Mouse (Mus musculus): Measurements from ENCODE around the gene Kctd5. TPM values are rescaled to one million over a fixed set of nuclear protein-coding genes. Genes with fewer than 3 reads are reported as not detected.

Kctd5 gene
- polyA plus RNA-seq, 1 experiment from 2014 or later: 29.1 TPM

GRCm38 (mm10) chr17:24068271-24068670, 5.0 kb downstream of the Kctd5 start:
- no peak overlapping the region for H3K4me3 ChIP-seq
- 71% methylated on average over 5 of the region's 5 CpGs for WGBS (ENCODE audit: insufficient replicate concordance)
- no peak overlapping the region for H3K9ac ChIP-seq

GRCm38 (mm10) chr17:24062459-24063155, 10.7 kb downstream of the Kctd5 start:
- Histone ChIP-seq H3K4me3 (no peak overlapping the region), H3K9me3 (replicated peaks) (no peaks in the 10 kb centered on the region), H3K27me3 (replicated peaks) (no peaks in the 10 kb centered on the region), H3K27ac (no peak overlapping the region), H3K9ac (no peak overlapping the region), H3K4me2 (no peak overlapping the region), H3K36me3 (peaks cover 50% of the 10 kb centered on the region), H3K4me1 (no peaks in the 10 kb centered on the region)
- ATAC-seq: no peak
- 78% methylated on average over 4 of the region's 4 CpGs for WGBS (ENCODE audit: insufficient replicate concordance)

More at GRCm38 (mm10) chr17:24068271-24068670, 5.0 kb downstream of the Kctd5 start:
- ATAC-seq: no peak
- H3K36me3 ChIP-seq: peaks cover 25% of the 10 kb centered on the region
- no peaks in the 10 kb centered on the region for H3K27me3 ChIP-seq (replicated peaks)
- no peak overlapping the region for H3K27ac ChIP-seq
- H3K9me3 ChIP-seq (replicated peaks): no peaks in the 10 kb centered on the region
- H3K4me1 ChIP-seq: peaks cover 16% of the 10 kb centered on the region
- no peak overlapping the region for H3K4me2 ChIP-seq

GRCm38 (mm10) chr17:24057730-24058245, 15.5 kb downstream of the Kctd5 start:
- 84% methylated on average over 5 of the region's 5 CpGs for WGBS (ENCODE audit: insufficient replicate concordance)

GRCm38 (mm10) chr17:24056636-24057625, 16.4 kb downstream of the Kctd5 start:
- Histone ChIP-seq H3K27me3 (replicated peaks) (no peaks in the 10 kb centered on the region), H3K9ac (no peak overlapping the region), H3K4me1 (no peaks in the 10 kb centered on the region), H3K36me3 (peaks cover 87% of the 10 kb centered on the region), H3K27ac (no peak overlapping the region), H3K9me3 (replicated peaks) (no peaks in the 10 kb centered on the region), H3K4me3 (no peak overlapping the region), H3K4me2 (no peak overlapping the region)
- WGBS (ENCODE audit: insufficient replicate concordance): 80% methylated on average over 14 of the region's 14 CpGs
- ATAC-seq: no peak

More at GRCm38 (mm10) chr17:24057730-24058245, 15.5 kb downstream of the Kctd5 start:
- H3K9ac ChIP-seq: no peak overlapping the region
- H3K27ac ChIP-seq: no peak overlapping the region
- no peak for ATAC-seq
- no peaks in the 10 kb centered on the region for H3K4me1 ChIP-seq
- H3K36me3 ChIP-seq: peaks cover 78% of the 10 kb centered on the region
- H3K4me2 ChIP-seq: no peak overlapping the region
- H3K9me3 ChIP-seq (replicated peaks): no peaks in the 10 kb centered on the region
- H3K27me3 ChIP-seq (replicated peaks): no peaks in the 10 kb centered on the region
- no peak overlapping the region for H3K4me3 ChIP-seq

GRCm38 (mm10) chr17:24049008-24049407, 24.3 kb downstream of the Kctd5 start:
- Histone ChIP-seq H3K4me3 (no peak overlapping the region), H3K9me3 (replicated peaks) (no peaks in the 10 kb centered on the region), H3K36me3 (peaks cover 66% of the 10 kb centered on the region), H3K4me2 (no peak overlapping the region), H3K4me1 (no peaks in the 10 kb centered on the region), H3K27me3 (replicated peaks) (no peaks in the 10 kb centered on the region), H3K27ac (no peak overlapping the region), H3K9ac (no peak overlapping the region)
- 90% methylated on average over 8 of the region's 8 CpGs for WGBS (ENCODE audit: insufficient replicate concordance)
- ATAC-seq: no peak

- H3K4me3 ChIP-seq: no peak overlapping the region
- peaks cover 56% of the 10 kb centered on the region for H3K36me3 ChIP-seq
- no peak overlapping the region for H3K4me2 ChIP-seq
- H3K4me1 ChIP-seq: no peaks in the 10 kb centered on the region
- H3K9ac ChIP-seq: no peak overlapping the region
- no peak for ATAC-seq
- H3K27me3 ChIP-seq (replicated peaks): no peaks in the 10 kb centered on the region
- WGBS (ENCODE audit: insufficient replicate concordance): 78% methylated on average over 5 of the region's 5 CpGs
- H3K27ac ChIP-seq: no peak overlapping the region
- no peaks in the 10 kb centered on the region for H3K9me3 ChIP-seq (replicated peaks)
These were observed 25.2 kb downstream of the Kctd5 start for GRCm38 (mm10) chr17:24048053-24048452.

- no peak overlapping the region for H3K27ac ChIP-seq
- no peaks in the 10 kb centered on the region for H3K9me3 ChIP-seq (replicated peaks)
- H3K4me3 ChIP-seq: no peak overlapping the region
- no peak for ATAC-seq
- H3K36me3 ChIP-seq: peaks cover 39% of the 10 kb centered on the region
- no peaks in the 10 kb centered on the region for H3K4me1 ChIP-seq
- no peaks in the 10 kb centered on the region for H3K27me3 ChIP-seq (replicated peaks)
- H3K9ac ChIP-seq: no peak overlapping the region
- WGBS (ENCODE audit: insufficient replicate concordance): 34% methylated on average over 5 of the region's 5 CpGs
- no peak overlapping the region for H3K4me2 ChIP-seq
These were observed 27.3 kb downstream of the Kctd5 start for GRCm38 (mm10) chr17:24046026-24046425.

- Histone ChIP-seq H3K9ac (no peak overlapping the region), H3K9me3 (replicated peaks) (no peaks in the 10 kb centered on the region), H3K36me3 (peaks cover 35% of the 10 kb centered on the region), H3K4me2 (no peak overlapping the region), H3K4me1 (no peaks in the 10 kb centered on the region), H3K27ac (no peak overlapping the region), H3K27me3 (replicated peaks) (no peaks in the 10 kb centered on the region), H3K4me3 (no peak overlapping the region)
- 69% methylated on average over 10 of the region's 10 CpGs for WGBS (ENCODE audit: insufficient replicate concordance)
- no peak for ATAC-seq
These were observed 27.7 kb downstream of the Kctd5 start for GRCm38 (mm10) chr17:24045608-24046007.

- Histone ChIP-seq H3K4me3 (no peak overlapping the region), H3K36me3 (peaks cover 26% of the 10 kb centered on the region), H3K9me3 (replicated peaks) (no peaks in the 10 kb centered on the region), H3K27me3 (replicated peaks) (no peaks in the 10 kb centered on the region), H3K4me1 (no peaks in the 10 kb centered on the region), H3K9ac (no peak overlapping the region), H3K4me2 (no peak overlapping the region), H3K27ac (no peak overlapping the region)
- no peak for ATAC-seq
- WGBS (ENCODE audit: insufficient replicate concordance): 58% methylated on average over 5 of the region's 5 CpGs
These were observed 28.8 kb downstream of the Kctd5 start for GRCm38 (mm10) chr17:24044482-24044881.

GRCm38 (mm10) chr17:24037844-24038243, 35.4 kb downstream of the Kctd5 start, which contains the start of gene Prss27:
Gene Prss27 (plus strand): TSS chr17:24038144.
- Histone ChIP-seq H3K9me3 (replicated peaks) (no peaks in the 10 kb centered on the region), H3K4me1 (no peaks in the 10 kb centered on the region), H3K27me3 (replicated peaks) (no peaks in the 10 kb centered on the region), H3K27ac (no peak within 1 kb of the TSS), H3K4me2 (no peak within 1 kb of the TSS), H3K36me3 (no peaks in the 10 kb centered on the region), H3K9ac (no peak within 1 kb of the TSS), H3K4me3 (no peak within 1 kb of the TSS)
- no peak for ATAC-seq
- WGBS (ENCODE audit: insufficient replicate concordance): 29% methylated on average over 4 of the region's 4 CpGs

GRCm38 (mm10) chr17:24037360-24037759, 35.9 kb downstream of the Kctd5 start:
- 37% methylated on average over 13 of the region's 13 CpGs for WGBS (ENCODE audit: insufficient replicate concordance)
- Histone ChIP-seq H3K27ac (no peak overlapping the region), H3K9me3 (replicated peaks) (no peaks in the 10 kb centered on the region)

GRCm38 (mm10) chr17:24036954-24037353, 36.3 kb downstream of the Kctd5 start:
- H3K27ac ChIP-seq: no peak overlapping the region
- H3K4me3 ChIP-seq: no peak overlapping the region
- no peak overlapping the region for H3K9ac ChIP-seq
- H3K9me3 ChIP-seq (replicated peaks): no peaks in the 10 kb centered on the region
- WGBS (ENCODE audit: insufficient replicate concordance): 41% methylated on average over 6 of the region's 6 CpGs
- H3K36me3 ChIP-seq: no peaks in the 10 kb centered on the region
- no peaks in the 10 kb centered on the region for H3K4me1 ChIP-seq
- H3K4me2 ChIP-seq: no peak overlapping the region
- ATAC-seq: 0 out of 2 replicates have a peak, but pooled peaks have one; percentile 27
- no peaks in the 10 kb centered on the region for H3K27me3 ChIP-seq (replicated peaks)

More at GRCm38 (mm10) chr17:24037360-24037759, 35.9 kb downstream of the Kctd5 start:
- H3K9ac ChIP-seq: no peak overlapping the region
- H3K4me2 ChIP-seq: no peak overlapping the region
- H3K36me3 ChIP-seq: no peaks in the 10 kb centered on the region
- no peaks in the 10 kb centered on the region for H3K4me1 ChIP-seq
- 0 out of 2 replicates have a peak, but pooled peaks have one; percentile 24 for ATAC-seq
- no peak overlapping the region for H3K4me3 ChIP-seq
- no peaks in the 10 kb centered on the region for H3K27me3 ChIP-seq (replicated peaks)

Measured in liver, embryonic 12.5 days (tissue).